Mouse (Mus musculus): ENCODE results near the gene Fam167b.
A peak's percentile ranks its signal among the peaks of the same experiment; 100 is the strongest.
"Not testable (repeated sequence)": the region's sequence is repeated elsewhere in the genome, so short reads cannot be mapped to it uniquely, and the experiment has no call there.

Fam167b gene

GRCm38 (mm10) chr4:129561184-129561583 is 17.2 kb downstream of the Fam167b start:
- DNase-seq (ENCODE audit: low read depth): no peak

- DNase-seq (ENCODE audit: low read depth): no peak
Measured at GRCm38 (mm10) chr4:129558321-129558955, 19.9 kb downstream of the Fam167b start.

- DNase-seq (ENCODE audit: low read depth): no peak
Measured at GRCm38 (mm10) chr4:129557256-129557808, 21.0 kb downstream of the Fam167b start.

DNA sequence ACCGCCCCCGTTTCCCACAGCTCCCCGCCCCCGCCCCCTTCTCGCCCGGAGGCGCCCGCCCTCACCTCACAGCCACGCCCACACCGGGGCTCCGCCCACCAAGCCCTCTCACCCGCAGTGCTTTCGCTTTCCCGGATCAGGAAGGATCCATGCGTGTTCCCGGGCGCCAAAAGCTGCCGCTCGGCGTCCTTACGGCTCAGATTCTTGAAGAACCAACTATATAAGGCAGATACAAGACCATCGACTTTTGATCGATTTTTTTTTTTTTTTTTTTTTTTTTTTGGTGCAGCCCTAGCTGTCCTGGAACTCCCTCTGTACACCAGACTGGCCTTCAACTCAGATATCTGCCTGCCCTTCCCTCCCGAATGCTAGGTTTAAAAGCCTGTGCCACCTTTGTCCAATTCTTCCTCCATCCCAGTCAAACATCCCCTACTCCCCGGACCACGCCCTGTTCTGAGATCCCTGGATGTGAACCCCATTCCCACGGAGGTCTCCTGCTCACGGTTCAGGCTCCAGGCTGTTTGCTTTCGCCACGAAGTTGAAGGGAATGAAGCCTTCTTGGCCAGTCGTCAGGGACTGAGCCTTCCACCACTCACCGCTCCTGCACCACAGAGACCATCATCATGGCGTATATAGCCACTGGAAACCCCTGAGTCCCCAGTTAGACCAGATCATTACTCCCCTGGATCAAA is 21.7 kb downstream of the Fam167b start:
- peak; percentile 83 for DNase-seq (ENCODE audit: low read depth)

- DNase-seq (ENCODE audit: low read depth): no peak
Measured at GRCm38 (mm10) chr4:129555862-129556531, 22.4 kb downstream of the Fam167b start.

- peak; percentile 59 for DNase-seq (ENCODE audit: low read depth)
Measured at GRCm38 (mm10) chr4:129555421-129555861, 22.9 kb downstream of the Fam167b start.

GRCm38 (mm10) chr4:129554512-129554911 is 23.8 kb downstream of the Fam167b start:
- DNase-seq (ENCODE audit: low read depth): not testable (repeated sequence)

GRCm38 (mm10) chr4:129550295-129550694 is 28.1 kb downstream of the Fam167b start:
- DNase-seq (ENCODE audit: low read depth): no peak

GRCm38 (mm10) chr4:129549306-129549705 is 29.0 kb downstream of the Fam167b start:
- DNase-seq (ENCODE audit: low read depth): no peak

DNA sequence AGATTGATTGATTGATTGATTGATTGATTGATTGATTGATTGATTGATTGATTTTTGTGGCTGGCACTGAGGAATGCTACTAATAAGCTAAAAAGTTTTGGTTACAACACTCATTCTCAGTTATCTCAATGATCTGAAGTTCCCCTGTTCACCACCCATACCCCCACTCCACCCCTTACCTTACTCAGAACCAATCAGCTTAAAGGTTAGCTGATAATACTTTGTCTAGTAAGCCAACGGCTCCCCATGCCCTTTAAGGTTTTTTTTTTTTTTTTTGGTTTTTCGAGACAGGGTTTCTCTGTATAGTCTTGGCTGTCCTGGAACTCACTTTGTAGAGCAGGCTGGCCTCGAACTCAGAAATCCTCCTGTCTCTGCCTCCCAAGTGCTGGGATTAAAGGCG is 30.7 kb downstream of the Fam167b start:
- not testable (repeated sequence) for DNase-seq (ENCODE audit: low read depth)

GRCm38 (mm10) chr4:129544106-129544505 is 34.2 kb downstream of the Fam167b start:
- DNase-seq (ENCODE audit: low read depth): no peak

GRCm38 (mm10) chr4:129542592-129543141 is 35.7 kb downstream of the Fam167b start, which contains the start of gene Hdac1:
Gene Hdac1, minus strand, starts transcription at chr4:129542713.
- peak; percentile 96 for DNase-seq (ENCODE audit: low read depth)

- DNase-seq (ENCODE audit: low read depth): no peak
Measured at GRCm38 (mm10) chr4:129541868-129542591, 36.3 kb downstream of the Fam167b start.

GRCm38 (mm10) chr4:129540012-129540411 is 38.3 kb downstream of the Fam167b start:
- DNase-seq (ENCODE audit: low read depth): no peak

GRCm38 (mm10) chr4:129528901-129529300 is 49.4 kb downstream of the Fam167b start:
- not testable (repeated sequence) for DNase-seq (ENCODE audit: low read depth)

Measured in c-Kit-positive CD71-negative TER-119-negative erythroid progenitor cells, embryonic 14.5 days (primary cell).